Mouse (Mus musculus): ENCODE results near the gene Cacna1b. TPM values are rescaled to one million over a fixed set of nuclear protein-coding genes. Genes with fewer than 3 reads are reported as not detected.

The Cacna1b gene
- polyA plus RNA-seq, 1 experiment, result 12.5 TPM

GRCm38 (mm10) chr2:24587999-24588398, 175.0 kb downstream of the Cacna1b start:
- H3K36me3 ChIP-seq (ENCODE audit: control insufficient read depth, insufficient read depth, low read length), result no peaks in the 10 kb centered on the region
- no peak for DNase-seq
- H3K4me1 ChIP-seq (replicated peaks; ENCODE audit: control insufficient read depth, insufficient read depth, low read length), result no peaks in the 10 kb centered on the region
- H3K4me3 ChIP-seq (ENCODE audit: control insufficient read depth, insufficient read depth, low read length), result no peak overlapping the region
- TF ChIP-seq CTCF (IDR thresholded peaks at IDR 0.05; ENCODE audit: borderline replicate concordance, control insufficient read depth, extremely low read depth, insufficient read depth, low read length, poor library complexity), result no peak
- TF ChIP-seq POLR2A (IDR thresholded peaks at IDR 0.05; ENCODE audit: control insufficient read depth, extremely low read depth, insufficient read depth, low read length, poor library complexity), result no peak
- no peak overlapping the region for H3K27ac ChIP-seq (ENCODE audit: control insufficient read depth, insufficient read depth, low read length)
- H3K27me3 ChIP-seq (ENCODE audit: control insufficient read depth, insufficient read depth, low read length), result no peaks in the 10 kb centered on the region

- no peaks in the 10 kb centered on the region for H3K36me3 ChIP-seq (ENCODE audit: control insufficient read depth, insufficient read depth, low read length)
- H3K4me3 ChIP-seq (ENCODE audit: control insufficient read depth, insufficient read depth, low read length), result no peak overlapping the region
- 23% methylated on average over 3 of the region's 3 CpGs for WGBS
- H3K27me3 ChIP-seq (ENCODE audit: control insufficient read depth, insufficient read depth, low read length), result no peaks in the 10 kb centered on the region
- TF ChIP-seq POLR2A (IDR thresholded peaks at IDR 0.05; ENCODE audit: control insufficient read depth, extremely low read depth, insufficient read depth, low read length, poor library complexity), result no peak
- TF ChIP-seq CTCF (IDR thresholded peaks at IDR 0.05; ENCODE audit: borderline replicate concordance, control insufficient read depth, extremely low read depth, insufficient read depth, low read length, poor library complexity), result no peak
- DNase-seq, result peak; percentile 47
- no peaks in the 10 kb centered on the region for H3K4me1 ChIP-seq (replicated peaks; ENCODE audit: control insufficient read depth, insufficient read depth, low read length)
- no peak overlapping the region for H3K27ac ChIP-seq (ENCODE audit: control insufficient read depth, insufficient read depth, low read length)
Measured at GRCm38 (mm10) chr2:24574616-24575015, 188.3 kb downstream of the Cacna1b start.

GRCm38 (mm10) chr2:24570917-24571316, 192.0 kb downstream of the Cacna1b start:
- WGBS, result 11% methylated on average over 1 of the region's 1 CpGs
- Histone ChIP-seq H3K27me3 (ENCODE audit: control insufficient read depth, insufficient read depth, low read length) (no peaks in the 10 kb centered on the region), H3K4me3 (ENCODE audit: control insufficient read depth, insufficient read depth, low read length) (no peak overlapping the region), H3K27ac (ENCODE audit: control insufficient read depth, insufficient read depth, low read length) (no peak overlapping the region), H3K4me1 (replicated peaks; ENCODE audit: control insufficient read depth, insufficient read depth, low read length) (no peaks in the 10 kb centered on the region), H3K36me3 (ENCODE audit: control insufficient read depth, insufficient read depth, low read length) (no peaks in the 10 kb centered on the region)
- TF ChIP-seq CTCF (IDR thresholded peaks at IDR 0.05; ENCODE audit: borderline replicate concordance, control insufficient read depth, extremely low read depth, insufficient read depth, low read length, poor library complexity), result no peak
- TF ChIP-seq POLR2A (IDR thresholded peaks at IDR 0.05; ENCODE audit: control insufficient read depth, extremely low read depth, insufficient read depth, low read length, poor library complexity), result no peak
- no peak for DNase-seq

- DNase-seq, result peak; percentile 10
- TF ChIP-seq POLR2A (IDR thresholded peaks at IDR 0.05; ENCODE audit: control insufficient read depth, extremely low read depth, insufficient read depth, low read length, poor library complexity) (no peak), CTCF (IDR thresholded peaks at IDR 0.05; ENCODE audit: borderline replicate concordance, control insufficient read depth, extremely low read depth, insufficient read depth, low read length, poor library complexity) (no peak)
- H3K36me3 ChIP-seq (ENCODE audit: control insufficient read depth, insufficient read depth, low read length), result no peaks in the 10 kb centered on the region
- no peaks in the 10 kb centered on the region for H3K4me1 ChIP-seq (replicated peaks; ENCODE audit: control insufficient read depth, insufficient read depth, low read length)
- 28% methylated on average over 3 of the region's 3 CpGs for WGBS
- H3K4me3 ChIP-seq (ENCODE audit: control insufficient read depth, insufficient read depth, low read length), result no peak overlapping the region
- no peaks in the 10 kb centered on the region for H3K27me3 ChIP-seq (ENCODE audit: control insufficient read depth, insufficient read depth, low read length)
- no peak overlapping the region for H3K27ac ChIP-seq (ENCODE audit: control insufficient read depth, insufficient read depth, low read length)
Measured at GRCm38 (mm10) chr2:24568555-24568954, 194.4 kb downstream of the Cacna1b start.

GRCm38 (mm10) chr2:24562547-24563290, 200.2 kb downstream of the Cacna1b start:
- H3K36me3 ChIP-seq (ENCODE audit: control insufficient read depth, insufficient read depth, low read length), result no peaks in the 10 kb centered on the region
- H3K27ac ChIP-seq (ENCODE audit: control insufficient read depth, insufficient read depth, low read length), result no peak overlapping the region
- WGBS, result 72% methylated on average over 7 of the region's 7 CpGs
- H3K27me3 ChIP-seq (ENCODE audit: control insufficient read depth, insufficient read depth, low read length), result no peaks in the 10 kb centered on the region
- no peak for DNase-seq
- no peak overlapping the region for H3K4me3 ChIP-seq (ENCODE audit: control insufficient read depth, insufficient read depth, low read length)
- TF ChIP-seq CTCF (IDR thresholded peaks at IDR 0.05; ENCODE audit: borderline replicate concordance, control insufficient read depth, extremely low read depth, insufficient read depth, low read length, poor library complexity) (no peak), POLR2A (IDR thresholded peaks at IDR 0.05; ENCODE audit: control insufficient read depth, extremely low read depth, insufficient read depth, low read length, poor library complexity) (no peak)
- H3K4me1 ChIP-seq (replicated peaks; ENCODE audit: control insufficient read depth, insufficient read depth, low read length), result no peaks in the 10 kb centered on the region

GRCm38 (mm10) chr2:24561946-24562345, 201.0 kb downstream of the Cacna1b start:
- WGBS, result 90% methylated on average over 6 of the region's 6 CpGs
- DNase-seq, result no peak
- TF ChIP-seq CTCF (IDR thresholded peaks at IDR 0.05; ENCODE audit: borderline replicate concordance, control insufficient read depth, extremely low read depth, insufficient read depth, low read length, poor library complexity) (no peak), POLR2A (IDR thresholded peaks at IDR 0.05; ENCODE audit: control insufficient read depth, extremely low read depth, insufficient read depth, low read length, poor library complexity) (no peak)
- Histone ChIP-seq H3K4me3 (ENCODE audit: control insufficient read depth, insufficient read depth, low read length) (no peak overlapping the region), H3K27me3 (ENCODE audit: control insufficient read depth, insufficient read depth, low read length) (no peaks in the 10 kb centered on the region), H3K27ac (ENCODE audit: control insufficient read depth, insufficient read depth, low read length) (no peak overlapping the region), H3K36me3 (ENCODE audit: control insufficient read depth, insufficient read depth, low read length) (no peaks in the 10 kb centered on the region), H3K4me1 (replicated peaks; ENCODE audit: control insufficient read depth, insufficient read depth, low read length) (no peaks in the 10 kb centered on the region)
